13 mouse cellular contexts compared by ENCODE assay signal in genomic region chr9:107695441-107696105, GRCm38 (mm10). TPM values are rescaled to one million over a fixed set of nuclear protein-coding genes. Genes with fewer than 3 reads are reported as not detected.
DNase-seq lines count a peak whose midpoint lies in the region; ATAC-seq and TF ChIP-seq lines count a peak whose summit lies in the region.
"Had no signal": no experiment of that assay in that cellular context is flagged by ENCODE, and none has a peak within 500 bp of the region (broad histone marks: within the 10 kb centered on the region; RNA-seq: fewer than 3 reads in every experiment).

No protein-coding gene starts in this region.

- no peak for TF ChIP-seq CTCF in kidney, adult 2 months (conservative IDR thresholded peaks at IDR 0.05; ENCODE audit: insufficient read depth, insufficient read length, low read depth, low read length)

- DNase-seq in adrenal gland, postnatal 10 days = peak; percentile 19
- DNase-seq in adrenal gland, adult 18-20 months (ENCODE audit: low spot score in 2 of 2) = no peak
- peak; percentile 80 for DNase-seq in kidney, adult 2 months
- no peak for DNase-seq in kidney, postnatal 4 days
- no peak for DNase-seq in thymus, postnatal 0 days (ENCODE audit: low spot score)
- DNase-seq in urinary bladder, postnatal 14 days (ENCODE audit: low spot score) = no peak
- DNase-seq: left cerebral cortex, postnatal 4 days; thymus, adult 2 months had no signal

- peak overlapping the region; percentile 68 for H3K27ac ChIP-seq in kidney, adult 2 months (ENCODE audit: insufficient read depth, low read depth, low read length)
- H3K27ac ChIP-seq in intestine, embryonic 15.5 days = 0 out of 2 replicates have a peak overlapping the region, but pooled peaks have one; percentile 28
- H3K27ac ChIP-seq in limb, embryonic 12.5 days = peak overlapping the region; percentile 50; the same call in 1 of the 2 replicates
- H3K27ac ChIP-seq: layer of hippocampus, adult 2 months had no signal

- H3K4me2 ChIP-seq in intestine, embryonic 15.5 days (replicated peaks) = no peak overlapping the region
- H3K4me2 ChIP-seq in limb, embryonic 12.5 days = no peak overlapping the region
- H3K4me2 ChIP-seq: heart, embryonic 11.5 days had no signal

- no peak overlapping the region for H3K9ac ChIP-seq in intestine, embryonic 15.5 days
- H3K9ac ChIP-seq in limb, embryonic 12.5 days (replicated peaks) = no peak overlapping the region

- no peak for TF ChIP-seq POLR2A in kidney, adult 2 months (IDR thresholded peaks at IDR 0.05; ENCODE audit: low read depth, low read length)

- H3K36me3 ChIP-seq in kidney, adult 2 months (ENCODE audit: control insufficient read depth, insufficient read depth, low read length) = no peaks in the 10 kb centered on the region
- H3K36me3 ChIP-seq in intestine, embryonic 15.5 days = peaks cover 14% of the 10 kb centered on the region
- peaks cover 80% of the 10 kb centered on the region for H3K36me3 ChIP-seq in limb, embryonic 12.5 days
- H3K36me3 ChIP-seq: G1E had no signal

- no peak for ATAC-seq in intestine, embryonic 15.5 days
- no peak for ATAC-seq in limb, embryonic 12.5 days (ENCODE audit: insufficient number of reproducible peaks, insufficient read depth, low FRiP score, low TSS enrichment, low read depth)

- peaks cover 19% of the 10 kb centered on the region for H3K4me1 ChIP-seq in kidney, adult 2 months (ENCODE audit: control insufficient read depth, insufficient read depth, low read length)
- H3K4me1 ChIP-seq in intestine, embryonic 15.5 days (replicated peaks) = peaks cover 59% of the 10 kb centered on the region
- H3K4me1 ChIP-seq in limb, embryonic 12.5 days (replicated peaks) = peaks cover 51% of the 10 kb centered on the region

- H3K9me3 ChIP-seq in intestine, embryonic 15.5 days = no peaks in the 10 kb centered on the region
- no peaks in the 10 kb centered on the region for H3K9me3 ChIP-seq in limb, embryonic 12.5 days
- H3K9me3 ChIP-seq: G1E had no signal

- 77% methylated on average over 12 of the region's 12 CpGs for WGBS in kidney, adult 2 months
- 82% methylated on average over 12 of the region's 12 CpGs for WGBS in intestine, embryonic 15.5 days
- WGBS in limb, embryonic 12.5 days = 89% methylated on average over 12 of the region's 12 CpGs

- H3K4me3 ChIP-seq in kidney, adult 2 months (ENCODE audit: insufficient read depth, low read depth, low read length) = no peak overlapping the region
- H3K4me3 ChIP-seq in intestine, embryonic 15.5 days (replicated peaks) = no peak overlapping the region
- H3K4me3 ChIP-seq in limb, embryonic 12.5 days (replicated peaks) = no peak overlapping the region
- H3K4me3 ChIP-seq: layer of hippocampus, adult 2 months had no signal

- H3K27me3 ChIP-seq in kidney, adult 2 months (replicated peaks; ENCODE audit: control insufficient read depth, insufficient read depth, low read length) = no peaks in the 10 kb centered on the region
- H3K27me3 ChIP-seq in intestine, embryonic 15.5 days (replicated peaks) = no peaks in the 10 kb centered on the region
- no peaks in the 10 kb centered on the region for H3K27me3 ChIP-seq in limb, embryonic 12.5 days

RNA-seq across cellular contexts. Expression of gene Sema3f, which starts 14.7 kb away (rescaled TPM):
- 10 to 100 TPM; 20.2 to 24.8 TPM for total RNA-seq in adrenal gland, postnatal 10 days (2021)
- 10 to 100 TPM; 30.2 to 34.1 TPM for total RNA-seq in adrenal gland, adult 18-20 months (2021)
- 39.1 and 45.5 TPM in 2 replicates for polyA plus RNA-seq in kidney, adult 2 months (2012; rRNA removed)
- 8.9 and 11.2 TPM in 2 replicates for polyA plus RNA-seq in intestine, embryonic 15.5 days (2015; fragmentation: Nextera tagmentation; extraction: Ambion mirVana)
- 47.6 and 53.5 TPM in 2 replicates for polyA plus RNA-seq in limb, embryonic 12.5 days (2016; fragmentation: Nextera tagmentation; extraction: Ambion mirVana)
- polyA plus RNA-seq in thymus, postnatal 0 days (2015; fragmentation: Nextera tagmentation; extraction: Ambion mirVana) = 2.2 and 3.2 TPM in 2 replicates

RNA-seq across cellular contexts. Expression of gene Gnat1, which starts 16.1 kb away (rescaled TPM):
- total RNA-seq in adrenal gland, postnatal 10 days (2021) = under 1 TPM; 0.33 to 0.42 TPM
- under 1 TPM; 0.22 to 0.56 TPM for total RNA-seq in adrenal gland, adult 18-20 months (2021)
- 0.09 and 0.22 TPM in 2 replicates for polyA plus RNA-seq in kidney, adult 2 months (2012; rRNA removed)
- 0.82 and 1.9 TPM in 2 replicates for polyA plus RNA-seq in intestine, embryonic 15.5 days (2015; fragmentation: Nextera tagmentation; extraction: Ambion mirVana)
- polyA plus RNA-seq in limb, embryonic 12.5 days (2016; fragmentation: Nextera tagmentation; extraction: Ambion mirVana) = 2.1 and 2.2 TPM in 2 replicates
- 0.62 and 0.85 TPM in 2 replicates for polyA plus RNA-seq in thymus, postnatal 0 days (2015; fragmentation: Nextera tagmentation; extraction: Ambion mirVana)
- polyA plus RNA-seq: G1E had no signal

RNA-seq across cellular contexts. Expression of gene Slc38a3, which starts 26.2 kb away (rescaled TPM):
- total RNA-seq in adrenal gland, postnatal 10 days (2021) = 10 to 100 TPM; 42.0 to 95.1 TPM
- total RNA-seq in adrenal gland, adult 18-20 months (2021) = under 1 TPM; 0.33 to 0.64 TPM
- 77.9 and 139 TPM in 2 replicates for polyA plus RNA-seq in kidney, adult 2 months (2012; rRNA removed)
- 8.4 and 16.0 TPM in 2 replicates for polyA plus RNA-seq in intestine, embryonic 15.5 days (2015; fragmentation: Nextera tagmentation; extraction: Ambion mirVana)
- 3.5 and 5.0 TPM in 2 replicates for polyA plus RNA-seq in limb, embryonic 12.5 days (2016; fragmentation: Nextera tagmentation; extraction: Ambion mirVana)
- 0.60 and 1.1 TPM in 2 replicates for polyA plus RNA-seq in thymus, postnatal 0 days (2015; fragmentation: Nextera tagmentation; extraction: Ambion mirVana)
- polyA plus RNA-seq: G1E had no signal

Comparison
In these comparisons a context has a peak if more than half of its experiments do, and no peak if none do; other contexts are left out.
1. DNase-seq: peak in adrenal gland, postnatal 10 days (single experiment) and kidney, adult 2 months (single experiment); none in adrenal gland, adult 18-20 months (0 of 2), kidney, postnatal 4 days (0 of 2), thymus, postnatal 0 days (single experiment) and urinary bladder, postnatal 14 days (single experiment).
2. Peak in every context shown above with its lines, with median percentiles within 50 percentile points of each other: H3K27ac ChIP-seq.